17 mouse cellular contexts compared by ENCODE assay signal in the genomic region with DNA sequence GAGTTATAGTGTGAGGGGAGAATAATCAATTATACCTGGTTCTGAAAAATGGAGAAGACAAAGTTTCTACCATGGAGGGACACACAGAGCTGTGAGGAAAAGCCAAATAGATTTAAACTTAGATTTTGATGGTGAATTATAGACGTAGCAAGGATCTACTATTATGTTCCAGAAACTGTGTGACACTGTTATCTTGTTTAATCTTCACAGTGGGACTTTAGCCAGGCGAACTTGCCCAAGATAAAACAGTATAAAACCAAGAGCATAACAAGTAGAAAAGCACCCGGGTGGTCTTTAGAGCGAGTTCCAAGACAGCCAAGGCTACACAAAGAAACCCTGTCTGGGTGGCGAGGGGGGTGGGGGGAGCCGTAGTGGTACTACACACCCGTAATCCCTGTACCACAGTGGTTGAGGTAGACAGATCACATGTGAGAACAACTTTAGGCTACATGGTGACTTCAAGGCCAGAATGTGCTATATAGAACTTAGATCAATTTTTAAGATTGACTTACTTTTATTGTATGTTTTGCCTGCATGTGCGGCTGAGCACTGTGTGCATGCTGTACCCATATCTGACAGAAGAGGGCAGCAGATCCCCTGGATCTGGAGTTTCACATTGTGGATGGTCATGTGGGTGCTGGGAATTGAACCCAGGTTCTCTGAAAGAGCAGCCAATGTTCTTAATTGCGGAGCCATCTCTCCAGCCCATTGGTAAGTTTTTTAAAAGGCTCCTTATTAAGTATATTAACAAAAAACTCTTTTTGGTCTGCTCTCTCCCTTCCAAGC. TPM values are rescaled to one million over a fixed set of nuclear protein-coding genes. Genes with fewer than 3 reads are reported as not detected.
DNase-seq lines count a peak whose midpoint lies in the region; ATAC-seq and TF ChIP-seq lines count a peak whose summit lies in the region.
"Had no signal": no experiment of that assay in that cellular context is flagged by ENCODE, and none has a peak within 500 bp of the region (broad histone marks: within the 10 kb centered on the region; RNA-seq: fewer than 3 reads in every experiment).

No protein-coding gene starts in this region.

- no peaks in the 10 kb centered on the region for H3K9me3 ChIP-seq in lung, embryonic 14.5 days (ENCODE audit: low read depth, low read length)
- H3K9me3 ChIP-seq in CH12.LX (replicated peaks; ENCODE audit: low read length) = no peaks in the 10 kb centered on the region
- H3K9me3 ChIP-seq: intestine, embryonic 15.5 days; neural tube, embryonic 15.5 days had no signal

- WGBS in heart, adult 2 months = 89% methylated on average over 9 of the region's 9 CpGs
- 71% methylated on average over 9 of the region's 9 CpGs for WGBS in lung, embryonic 14.5 days
- WGBS in bone marrow, adult 2 months = 84% methylated on average over 9 of the region's 9 CpGs

- intact Hi-C loops in heart, adult 2 months (cut with DNase I) = no loop called here

- H3K4me1 ChIP-seq in heart, adult 2 months (ENCODE audit: control insufficient read depth, insufficient read depth, low read length) = no peaks in the 10 kb centered on the region
- peaks cover 8% of the 10 kb centered on the region for H3K4me1 ChIP-seq in lung, embryonic 14.5 days (ENCODE audit: insufficient read depth)
- H3K4me1 ChIP-seq in CH12.LX (ENCODE audit: control insufficient read depth in 1 of 2, insufficient read depth in 2 of 2) = peaks cover 4 to 11% of the 10 kb centered on the region in 2 experiments; a peak in 3 of 4 replicates
- H3K4me1 ChIP-seq in bone marrow, adult 2 months (ENCODE audit: control insufficient read depth, insufficient read depth, low read length) = no peaks in the 10 kb centered on the region
- H3K4me1 ChIP-seq: midbrain, embryonic 12.5 days; neural tube, embryonic 15.5 days had no signal

- TF ChIP-seq EP300 in heart, adult 2 months (IDR thresholded peaks at IDR 0.05; ENCODE audit: insufficient read depth, low read depth, low read length) = no peak
- no peak for TF ChIP-seq EP300 in CH12.LX (IDR thresholded peaks at IDR 0.05; ENCODE audit: low read length)

- H3K27ac ChIP-seq in heart, adult 2 months = no peak overlapping the region
- peak overlapping the region; percentile 56 for H3K27ac ChIP-seq in lung, embryonic 14.5 days (ENCODE audit: low read depth)
- no peak overlapping the region for H3K27ac ChIP-seq in CH12.LX (ENCODE audit: insufficient read depth, low read depth)
- H3K27ac ChIP-seq in bone marrow, adult 2 months (ENCODE audit: control insufficient read depth, insufficient read depth, low read depth, low read length, poor library complexity) = no peak overlapping the region
- H3K27ac ChIP-seq: intestine, embryonic 15.5 days; midbrain, embryonic 12.5 days; neural tube, embryonic 15.5 days had no signal

- in situ Hi-C loops in CH12.LX (cut with MboI; ENCODE audit: low pct_ligation_motif_present, low pct_unique_long_range_greater_than_20kb, low sequenced_read_pairs) = no loop called here

- ATAC-seq in lung, embryonic 14.5 days (ENCODE audit: insufficient read depth) = no peak
- ATAC-seq: intestine, embryonic 15.5 days; Patski had no signal

- no peak for TF ChIP-seq POLR2A in heart, adult 2 months (IDR thresholded peaks at IDR 0.05; ENCODE audit: insufficient read depth, low read depth, low read length)
- no peak for TF ChIP-seq POLR2A in CH12.LX (IDR thresholded peaks at IDR 0.05; ENCODE audit: low read depth, low read length)
- no peak for TF ChIP-seq POLR2A in bone marrow, adult 2 months (IDR thresholded peaks at IDR 0.05; ENCODE audit: borderline replicate concordance, control insufficient read depth, low read depth, low read length)

- H3K27me3 ChIP-seq in heart, adult 2 months (ENCODE audit: control insufficient read depth, insufficient read depth, low read length) = no peaks in the 10 kb centered on the region
- H3K27me3 ChIP-seq in lung, embryonic 14.5 days (ENCODE audit: insufficient read depth, low read length) = no peaks in the 10 kb centered on the region
- no peaks in the 10 kb centered on the region for H3K27me3 ChIP-seq in CH12.LX (replicated peaks)
- H3K27me3 ChIP-seq: intestine, embryonic 15.5 days; liver, embryonic 13.5 days; midbrain, embryonic 12.5 days; neural tube, embryonic 15.5 days had no signal

- no peak overlapping the region for H3K9ac ChIP-seq in heart, adult 2 months (ENCODE audit: low read depth, low read length)
- H3K9ac ChIP-seq in lung, embryonic 14.5 days = no peak overlapping the region
- no peak overlapping the region for H3K9ac ChIP-seq in CH12.LX (ENCODE audit: insufficient read depth, low read depth)
- H3K9ac ChIP-seq: intestine, embryonic 15.5 days; liver, embryonic 13.5 days; midbrain, embryonic 12.5 days; neural tube, embryonic 15.5 days had no signal

- H3K36me3 ChIP-seq in heart, adult 2 months (ENCODE audit: control insufficient read depth, insufficient read depth, low read length) = no peaks in the 10 kb centered on the region
- no peaks in the 10 kb centered on the region for H3K36me3 ChIP-seq in lung, embryonic 14.5 days (ENCODE audit: insufficient read depth)
- no peaks in the 10 kb centered on the region for H3K36me3 ChIP-seq in CH12.LX (replicated peaks in 1 of 2; ENCODE audit: control insufficient read depth in 1 of 2, insufficient read depth in 1 of 2, low read length in 1 of 2)
- H3K36me3 ChIP-seq: intestine, embryonic 15.5 days; liver, embryonic 13.5 days; midbrain, embryonic 12.5 days; neural tube, embryonic 15.5 days had no signal

- no peak overlapping the region for H3K4me3 ChIP-seq in heart, adult 2 months
- H3K4me3 ChIP-seq in lung, embryonic 14.5 days (ENCODE audit: low read depth, low read length) = no peak overlapping the region
- no peak overlapping the region for H3K4me3 ChIP-seq in CH12.LX (replicated peaks in 1 of 3; ENCODE audit: low read depth in 2 of 3, low read length in 2 of 3, poor library complexity in 1 of 3)
- H3K4me3 ChIP-seq in bone marrow, adult 2 months (replicated peaks; ENCODE audit: control insufficient read depth, low read depth, low read length) = no peak overlapping the region
- H3K4me3 ChIP-seq: intestine, embryonic 15.5 days; liver, embryonic 13.5 days; midbrain, embryonic 12.5 days; neural tube, embryonic 15.5 days had no signal

- no peaks in the 10 kb centered on the region for H3K79me2 ChIP-seq in heart, adult 2 months (replicated peaks; ENCODE audit: control insufficient read depth, insufficient read depth, low read length)
- H3K79me2 ChIP-seq in CH12.LX (replicated peaks; ENCODE audit: control insufficient read depth, extremely low read depth, insufficient read depth, poor library complexity, severe bottlenecking) = no peaks in the 10 kb centered on the region

- dilution Hi-C loops in CH12.LX (cut with MboI; ENCODE audit: extremely low pct_ligation_motif_present, extremely low pct_unique_long_range_greater_than_20kb, low sequenced_read_pairs) = no loop called here

- peak; percentile 43 for TF ChIP-seq CTCF in heart, adult 2 months (IDR thresholded peaks at IDR 0.05)
- peak; percentile 59 for TF ChIP-seq CTCF in lung, embryonic 14.5 days (IDR thresholded peaks at IDR 0.05; ENCODE audit: low read depth)
- TF ChIP-seq CTCF in CH12.LX (conservative IDR thresholded peaks at IDR 0.05 in 1 of 2, IDR thresholded peaks at IDR 0.05 in 1 of 2; ENCODE audit: low read depth in 2 of 2, low read length in 2 of 2) = peak; percentile 14 to 30; a peak in 3 of 4 replicates
- TF ChIP-seq CTCF in bone marrow, adult 2 months (IDR thresholded peaks at IDR 0.05; ENCODE audit: control insufficient read depth, insufficient read depth, low read length) = peak; percentile 10; the same call in 1 of the 2 replicates

- DNase-seq in heart, adult 2 months = no peak
- DNase-seq in heart, adult 11 months = no peak
- DNase-seq in lung, embryonic 14.5 days = no peak
- DNase-seq in lung, postnatal 25 days (ENCODE audit: low spot score) = no peak
- no peak for DNase-seq in CH12.LX (ENCODE audit: extremely low read depth)
- DNase-seq in cerebellum, adult 18-20 months = no peak
- DNase-seq in adrenal gland, adult 18-20 months (ENCODE audit: low spot score in 2 of 2) = no peak
- DNase-seq: adrenal gland, postnatal 14 days; B cell, adult 2 months; heart, postnatal 4 days; liver, embryonic 13.5 days; thymus, postnatal 25 days had no signal

- no peak overlapping the region for H3K4me2 ChIP-seq in lung, embryonic 14.5 days
- H3K4me2 ChIP-seq in CH12.LX (ENCODE audit: insufficient read depth, low read depth, poor library complexity, severe bottlenecking) = no peak overlapping the region
- H3K4me2 ChIP-seq: intestine, embryonic 15.5 days; liver, embryonic 13.5 days; midbrain, embryonic 12.5 days; neural tube, embryonic 15.5 days had no signal

- no peak; the same call in 1 of the 2 replicates for TF ChIP-seq RAD21 in CH12.LX (IDR thresholded peaks at IDR 0.05; ENCODE audit: low read depth, low read length)

TF ChIP-seq in CH12.LX, 34 proteins besides CTCF, POLR2A, EP300 and RAD21:
- TF ChIP-seq JUN (IDR thresholded peaks at IDR 0.05; ENCODE audit: insufficient read depth, low read depth, low read length) (no peak), ZC3H11A (IDR thresholded peaks at IDR 0.05; ENCODE audit: low read depth, low read length) (no peak), USF2 (conservative IDR thresholded peaks at IDR 0.05; ENCODE audit: low read depth, low read length) (no peak), KAT2A (IDR thresholded peaks at IDR 0.05; ENCODE audit: insufficient replicate concordance, low read length) (no peak), GABPA (IDR thresholded peaks at IDR 0.05; ENCODE audit: insufficient replicate concordance, low read depth, low read length) (no peak), RCOR1 (conservative IDR thresholded peaks at IDR 0.05; ENCODE audit: low read depth, low read length) (no peak), CHD1 (IDR thresholded peaks at IDR 0.05; ENCODE audit: low read depth, low read length) (no peak)

RNA-seq across cellular contexts. Expression of gene Tnks2, which starts 32.0 kb away (rescaled TPM):
- 10 to 100 TPM; 69.4 to 72.8 TPM for total RNA-seq in heart, adult 2 months (2021)
- 18.6 and 34.9 TPM in 2 replicates for polyA plus RNA-seq in heart, adult 2 months (2012; rRNA removed)
- 81.7 and 87.2 TPM in 2 replicates for polyA plus RNA-seq in lung, embryonic 14.5 days (2014; fragmentation: Nextera tagmentation; extraction: Ambion mirVana)
- total RNA-seq in CH12.LX (2012; rRNA removed) (72.4 and 73.1 TPM in 2 replicates), CH12.LX (2014; rRNA removed) (90.5 and 104 TPM in 2 replicates)
- polyA plus RNA-seq in CH12.LX (2012; ENCODE audit: insufficient read length, low read depth) = 48.0 and 59.7 TPM in 2 replicates
- 9.2 and 20.4 TPM in 2 replicates for polyA plus RNA-seq in bone marrow, adult 2 months (2011; ENCODE audit: insufficient read depth, insufficient read length, low replicate concordance, missing spikeins)
- total RNA-seq in adrenal gland, adult 18-20 months (2021) = 10 to 100 TPM; 97.4 TPM
